Mouse (Mus musculus) G1E-ER4 (cell line): ENCODE measurements around the gene Sh3rf3. TPM values are rescaled to one million over a fixed set of nuclear protein-coding genes. Genes with fewer than 3 reads are reported as not detected.

ENCODE experiments used
- GATA1 ChIP-seq: IDR thresholded peaks from one replicate; pipeline ENCODE4 v1.8.0; 2012; ENCODE audit warnings: low read length, inconsistent platforms
- polyA plus RNA-seq: library from polyadenylated mRNA; stranded (reverse); fragments of >175 nt; gene quantifications from 2 replicates; pipeline ENCODE4 v1.2.3, GENCODE M21; 2012

Gene Sh3rf3
- polyA plus RNA-seq, 1 experiment = not detected

- TF ChIP-seq GATA1 = no peak
These were observed 119.1 kb downstream of the Sh3rf3 start for GRCm38 (mm10) chr10:58932151-58932773.

- no peak for TF ChIP-seq GATA1
These were observed 122.4 kb downstream of the Sh3rf3 start for GRCm38 (mm10) chr10:58935606-58936005.

- no peak for TF ChIP-seq GATA1
These were observed 123.3 kb downstream of the Sh3rf3 start for GRCm38 (mm10) chr10:58936441-58936860.

- no peak for TF ChIP-seq GATA1
These were observed 124.4 kb downstream of the Sh3rf3 start for GRCm38 (mm10) chr10:58937521-58937920.

- TF ChIP-seq GATA1 = no peak
These were observed 129.7 kb downstream of the Sh3rf3 start for GRCm38 (mm10) chr10:58942819-58943218.

GRCm38 (mm10) chr10:58943661-58944400 is 130.7 kb downstream of the Sh3rf3 start:
- TF ChIP-seq GATA1 = no peak

GRCm38 (mm10) chr10:58944930-58945329 is 131.8 kb downstream of the Sh3rf3 start:
- no peak for TF ChIP-seq GATA1

- TF ChIP-seq GATA1 = no peak
These were observed 136.8 kb downstream of the Sh3rf3 start for GRCm38 (mm10) chr10:58949770-58950638.

- no peak for TF ChIP-seq GATA1
These were observed 147.0 kb downstream of the Sh3rf3 start for GRCm38 (mm10) chr10:58960193-58960592.

GRCm38 (mm10) chr10:58968236-58968635 is 155.1 kb downstream of the Sh3rf3 start:
- TF ChIP-seq GATA1 = no peak

- no peak for TF ChIP-seq GATA1
These were observed 156.2 kb downstream of the Sh3rf3 start for GRCm38 (mm10) chr10:58969351-58969750.

GRCm38 (mm10) chr10:58972115-58972514 is 159.0 kb downstream of the Sh3rf3 start:
- no peak for TF ChIP-seq GATA1

- no peak for TF ChIP-seq GATA1
These were observed 161.0 kb downstream of the Sh3rf3 start for GRCm38 (mm10) chr10:58974138-58974537.

- TF ChIP-seq GATA1 = no peak
These were observed 166.3 kb downstream of the Sh3rf3 start for GRCm38 (mm10) chr10:58979320-58979959.

GRCm38 (mm10) chr10:58981674-58982329 is 168.6 kb downstream of the Sh3rf3 start:
- TF ChIP-seq GATA1 = no peak
